Mouse (Mus musculus) liver, embryonic 14.5 days (tissue): ENCODE measurements around the gene Tubb3.

Experiments
- CTCF ChIP-seq: IDR thresholded peaks from 2 replicates; pipeline ENCODE4 v1.5.1; 2016; ENCODE audit warnings: antibody characterized with exemption, low read depth, control low read depth
- EP300 ChIP-seq: IDR thresholded peaks from 2 replicates; pipeline ENCODE4 v1.6.1; 2016; ENCODE audit warnings: antibody characterized with exemption, low read depth

DNA sequence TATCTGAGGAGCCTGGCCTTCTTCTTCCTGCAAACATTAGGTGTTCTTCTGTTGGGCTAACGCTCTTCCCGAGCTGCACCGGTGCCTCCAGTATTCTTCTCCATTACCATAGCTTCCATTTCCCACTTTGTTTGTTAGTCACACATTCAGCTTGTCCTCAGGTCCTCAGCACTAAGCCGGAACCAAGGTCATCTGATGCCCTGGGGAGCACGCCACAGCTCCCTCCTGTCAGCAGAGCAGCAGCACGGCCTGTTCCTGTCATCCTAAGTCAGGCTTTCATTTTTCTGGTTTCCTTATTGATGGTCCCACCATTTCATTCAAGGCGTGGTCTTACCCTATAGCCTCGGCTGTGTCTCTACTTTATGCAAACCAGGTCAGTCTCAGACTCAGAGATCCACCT lies 23.4 kb upstream of the Tubb3 start:
- TF ChIP-seq CTCF: no peak
- TF ChIP-seq EP300: no peak
